Mouse (Mus musculus) forebrain, embryonic 16.5 days (tissue): ENCODE data around the gene Adcyap1r1. TPM values are rescaled to one million over a fixed set of nuclear protein-coding genes. Genes with fewer than 3 reads are reported as not detected.

Source experiments
- ATAC-seq: fragments of 200-750 bp; cut with Nextera tagmentation; 2 replicates; pipeline ENCODE4 v1.8.0; 2017; ENCODE audit warnings: mild to moderate bottlenecking, moderate library complexity
- H3K27ac ChIP-seq: fragments of 300-500 bp; sonication (generic); 2 replicates; pipeline ENCODE4 v1.5.1; 2014; ENCODE audit warnings: low read length, control low read depth
- H3K27me3 ChIP-seq: fragments of 300-500 bp; sonication (generic); replicated peaks from 2 replicates; pipeline ENCODE4 v1.6.1; 2014; ENCODE audit warnings: low read length; ENCODE audit not compliant: control insufficient read depth, insufficient read depth
- H3K36me3 ChIP-seq: fragments of 300-500 bp; sonication (generic); 2 replicates; pipeline ENCODE4 v1.6.1; 2014; ENCODE audit not compliant: control insufficient read depth, insufficient read depth
- H3K4me1 ChIP-seq: fragments of 300-500 bp; sonication (generic); replicated peaks from 2 replicates; pipeline ENCODE4 v1.6.1; 2014; ENCODE audit warnings: low read length; ENCODE audit not compliant: control insufficient read depth, insufficient read depth
- H3K4me2 ChIP-seq: fragments of 300-500 bp; sonication (generic); 2 replicates; pipeline ENCODE4 v1.6.1; 2014; ENCODE audit warnings: mild to moderate bottlenecking, low read length, control low read depth
- H3K4me3 ChIP-seq: fragments of 300-500 bp; sonication (generic); replicated peaks from 2 replicates; pipeline ENCODE4 v1.5.1; 2014; ENCODE audit warnings: mild to moderate bottlenecking, low read length, control low read depth
- H3K9ac ChIP-seq: fragments of 300-500 bp; sonication (generic); replicated peaks from 2 replicates; pipeline ENCODE4 v1.6.1; 2014; ENCODE audit warnings: low read depth, low read length, control low read depth
- H3K9me3 ChIP-seq: fragments of 300-500 bp; sonication (generic); 2 replicates; pipeline ENCODE4 v1.6.1; 2016; ENCODE audit warnings: low read length; ENCODE audit not compliant: control insufficient read depth
- WGBS: fragments of 180-500 bp; shearing (Covaris S2); extraction: QIAGEN DNeasy Blood & Tissue Kit; methylation state at CpG from one replicate; pipeline ENCODE4 v1.1.7; 2014; 5-methylcytosine and 5-hydroxymethylcytosine counted together
- polyA plus RNA-seq: library from polyadenylated mRNA; unstranded; fragments of >200 nt; fragmentation: Nextera tagmentation; extraction: Ambion mirVana; gene quantifications from 2 replicates; pipeline ENCODE4 v1.2.1, GENCODE M21; 2015

Adcyap1r1 gene
- polyA plus RNA-seq, 1 experiment from 2014 or later: 37.9 TPM

DNA sequence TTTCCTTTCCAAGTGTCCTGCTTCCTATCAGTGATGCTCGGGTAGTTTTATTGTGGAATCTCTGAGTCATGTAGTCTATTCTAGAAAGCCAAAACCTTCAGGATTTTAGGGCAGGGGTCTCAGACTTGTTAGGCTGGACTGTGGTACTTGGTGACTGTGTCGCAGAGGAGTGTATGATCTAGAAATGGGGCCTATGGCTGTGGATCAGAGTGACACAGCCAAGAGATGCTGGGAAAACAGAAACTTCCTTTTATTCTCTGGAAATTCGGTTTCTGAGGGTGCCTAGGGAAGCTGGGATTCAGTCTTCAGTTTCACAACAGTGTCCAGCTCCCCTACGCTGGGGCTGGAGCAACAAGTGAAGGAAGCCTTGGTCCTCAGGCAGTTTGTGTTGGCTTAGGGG, 7.1 kb upstream of the Adcyap1r1 start:
- H3K4me3 ChIP-seq: no peak overlapping the region
- H3K4me1 ChIP-seq: peaks cover 18% of the 10 kb centered on the region
- peak overlapping the region; percentile 11 for H3K27ac ChIP-seq
- H3K27me3 ChIP-seq: no peaks in the 10 kb centered on the region
- peak; percentile 7; the same call in 1 of the 2 replicates for ATAC-seq
- H3K36me3 ChIP-seq: no peaks in the 10 kb centered on the region
- H3K4me2 ChIP-seq: no peak overlapping the region
- H3K9ac ChIP-seq: no peak overlapping the region
- H3K9me3 ChIP-seq: no peaks in the 10 kb centered on the region
- 9% methylated on average over 4 of the region's 4 CpGs for WGBS

DNA sequence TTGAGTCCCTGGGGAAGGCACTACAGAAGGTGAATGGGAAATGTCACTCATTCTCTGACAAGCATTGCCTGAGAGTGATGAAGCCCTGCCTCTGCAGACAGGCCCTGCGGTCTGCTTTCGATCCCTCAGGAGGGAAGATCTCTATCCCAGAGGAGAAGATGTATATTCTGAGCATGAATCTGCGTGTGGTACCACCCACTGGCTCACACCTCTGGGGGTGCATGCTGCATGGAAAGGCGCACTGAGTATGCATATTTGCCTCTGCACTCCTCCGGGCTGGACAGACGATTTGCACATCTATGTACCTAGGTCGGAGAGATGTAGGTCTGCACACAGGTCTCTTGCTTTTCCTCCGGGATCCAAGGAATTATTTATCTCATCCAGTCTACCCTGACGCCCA, 3.6 kb upstream of the Adcyap1r1 start:
- no peaks in the 10 kb centered on the region for H3K36me3 ChIP-seq
- no peak overlapping the region for H3K27ac ChIP-seq
- no peaks in the 10 kb centered on the region for H3K27me3 ChIP-seq
- WGBS: 72% methylated on average over 9 of the region's 9 CpGs
- no peaks in the 10 kb centered on the region for H3K9me3 ChIP-seq
- no peak for ATAC-seq
- H3K4me2 ChIP-seq: no peak overlapping the region
- peaks cover 25% of the 10 kb centered on the region for H3K4me1 ChIP-seq
- H3K9ac ChIP-seq: no peak overlapping the region
- H3K4me3 ChIP-seq: no peak overlapping the region

DNA sequence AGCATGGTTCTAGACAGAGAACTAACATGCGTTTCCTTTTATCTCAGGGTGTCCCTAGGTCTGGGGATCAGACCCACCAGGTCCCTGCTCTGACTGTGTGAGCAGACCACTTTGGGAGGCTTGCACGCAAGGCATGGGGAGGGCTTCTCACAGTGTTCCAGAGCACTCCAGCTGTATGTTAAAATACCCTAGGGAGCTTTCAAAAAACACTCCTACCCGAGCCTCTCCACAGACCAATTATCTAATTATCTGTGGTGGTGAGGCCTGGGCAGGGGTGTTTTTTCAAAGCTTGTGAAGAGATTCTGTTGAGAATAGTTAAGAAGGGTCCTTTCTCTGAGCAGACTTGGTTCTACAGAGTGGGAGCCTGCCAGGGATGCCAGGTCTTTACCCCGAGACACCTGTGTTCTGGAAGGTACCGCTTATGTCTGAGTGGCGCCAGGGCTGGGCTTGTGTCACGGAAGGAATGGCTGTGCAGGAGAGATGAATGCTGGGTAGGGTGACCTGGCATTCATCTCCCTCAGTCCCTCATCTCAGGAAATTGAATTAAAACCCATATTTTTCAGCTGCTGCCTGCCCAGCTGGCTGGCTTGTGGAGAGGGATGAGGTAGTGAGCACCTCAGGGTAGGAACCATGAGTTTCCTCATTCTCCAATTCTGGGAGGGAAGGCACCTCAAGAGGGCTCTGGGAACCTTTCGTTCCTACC, 2.7 kb upstream of the Adcyap1r1 start:
- no peaks in the 10 kb centered on the region for H3K9me3 ChIP-seq
- no peak overlapping the region for H3K4me2 ChIP-seq
- no peak for ATAC-seq
- peaks cover 32% of the 10 kb centered on the region for H3K4me1 ChIP-seq
- H3K4me3 ChIP-seq: no peak overlapping the region
- 67% methylated on average over 8 of the region's 8 CpGs for WGBS
- no peaks in the 10 kb centered on the region for H3K36me3 ChIP-seq
- H3K27ac ChIP-seq: no peak overlapping the region
- H3K9ac ChIP-seq: no peak overlapping the region
- no peaks in the 10 kb centered on the region for H3K27me3 ChIP-seq

DNA sequence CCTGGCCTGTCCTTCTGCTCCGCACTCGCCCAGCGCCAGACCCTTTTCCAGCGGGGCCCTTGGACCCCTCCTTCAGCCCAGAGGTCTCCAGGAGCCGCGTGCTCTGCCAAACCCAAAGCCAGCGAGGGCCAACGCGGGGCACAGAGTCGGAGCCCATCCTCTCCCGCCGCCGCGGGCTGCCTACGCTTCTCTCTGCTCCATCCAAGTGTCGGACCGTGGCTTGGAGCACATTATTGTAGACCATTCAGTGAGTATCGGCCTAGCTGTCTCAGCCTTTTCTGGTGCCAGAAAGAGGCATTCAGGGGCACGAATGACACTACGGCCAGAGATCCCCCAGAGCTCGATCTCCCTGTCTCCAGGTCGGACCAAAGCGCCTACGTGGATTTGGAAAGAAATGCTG, 603 bp downstream of the Adcyap1r1 start:
- Histone ChIP-seq H3K27ac (peak overlapping the region; percentile 82), H3K4me1 (peaks cover 39% of the 10 kb centered on the region), H3K4me2 (peak overlapping the region; percentile 87), H3K36me3 (no peaks in the 10 kb centered on the region), H3K4me3 (peak overlapping the region; percentile 79), H3K9me3 (no peaks in the 10 kb centered on the region), H3K9ac (peak overlapping the region; percentile 92), H3K27me3 (no peaks in the 10 kb centered on the region)
- peak; percentile 34 for ATAC-seq
- under 1% methylated on average over 24 of the region's 24 CpGs for WGBS

GRCm38 (mm10) chr6:55453548-55453947, 1.8 kb downstream of the Adcyap1r1 start:
- Histone ChIP-seq H3K4me1 (peaks cover 43% of the 10 kb centered on the region), H3K27ac (no peak overlapping the region)
- 42% methylated on average over 1 of the region's 1 CpGs for WGBS

GRCm38 (mm10) chr6:55455641-55456040, 3.9 kb downstream of the Adcyap1r1 start:
- H3K27me3 ChIP-seq: no peaks in the 10 kb centered on the region
- WGBS: 86% methylated on average over 5 of the region's 5 CpGs
- H3K9ac ChIP-seq: no peak overlapping the region
- H3K4me1 ChIP-seq: peaks cover 51% of the 10 kb centered on the region
- H3K9me3 ChIP-seq: no peaks in the 10 kb centered on the region
- no peak overlapping the region for H3K27ac ChIP-seq
- H3K4me3 ChIP-seq: no peak overlapping the region
- no peaks in the 10 kb centered on the region; the same call in 1 of the 2 replicates for H3K36me3 ChIP-seq
- H3K4me2 ChIP-seq: no peak overlapping the region
- ATAC-seq: no peak

More at GRCm38 (mm10) chr6:55453548-55453947, 1.8 kb downstream of the Adcyap1r1 start:
- Histone ChIP-seq H3K36me3 (no peaks in the 10 kb centered on the region), H3K4me3 (peak overlapping the region; percentile 79), H3K27me3 (no peaks in the 10 kb centered on the region), H3K9ac (peak overlapping the region; percentile 92; the same call in 1 of the 2 replicates), H3K9me3 (no peaks in the 10 kb centered on the region), H3K4me2 (peak overlapping the region; percentile 87)
- ATAC-seq: no peak

- H3K36me3 ChIP-seq: no peaks in the 10 kb centered on the region; the same call in 1 of the 2 replicates
- ATAC-seq: no peak
- H3K9ac ChIP-seq: no peak overlapping the region
- peaks cover 47% of the 10 kb centered on the region for H3K4me1 ChIP-seq
- H3K4me2 ChIP-seq: no peak overlapping the region
- H3K9me3 ChIP-seq: no peaks in the 10 kb centered on the region
- H3K27me3 ChIP-seq: no peaks in the 10 kb centered on the region
- no peak overlapping the region for H3K4me3 ChIP-seq
- H3K27ac ChIP-seq: no peak overlapping the region
- 78% methylated on average over 7 of the region's 7 CpGs for WGBS
Observed at GRCm38 (mm10) chr6:55457727-55458126, 5.9 kb downstream of the Adcyap1r1 start.

GRCm38 (mm10) chr6:55458156-55458555, 6.4 kb downstream of the Adcyap1r1 start:
- 29% methylated on average over 1 of the region's 1 CpGs for WGBS
- Histone ChIP-seq H3K27ac (no peak overlapping the region), H3K4me2 (no peak overlapping the region), H3K4me1 (peaks cover 45% of the 10 kb centered on the region), H3K4me3 (no peak overlapping the region), H3K27me3 (no peaks in the 10 kb centered on the region), H3K36me3 (no peaks in the 10 kb centered on the region; the same call in 1 of the 2 replicates), H3K9ac (no peak overlapping the region), H3K9me3 (no peaks in the 10 kb centered on the region)
- ATAC-seq: no peak

GRCm38 (mm10) chr6:55459545-55460397, 8.0 kb downstream of the Adcyap1r1 start:
- no peak overlapping the region for H3K4me2 ChIP-seq
- H3K36me3 ChIP-seq: peaks cover 2% of the 10 kb centered on the region
- H3K4me3 ChIP-seq: no peak overlapping the region
- no peak overlapping the region for H3K9ac ChIP-seq
- peaks cover 28% of the 10 kb centered on the region for H3K4me1 ChIP-seq
- H3K27me3 ChIP-seq: no peaks in the 10 kb centered on the region
- H3K27ac ChIP-seq: no peak overlapping the region
- 78% methylated on average over 20 of the region's 20 CpGs for WGBS
- H3K9me3 ChIP-seq: no peaks in the 10 kb centered on the region
- ATAC-seq: 0 out of 2 replicates have a peak, but pooled peaks have one; percentile 3
